Mouse (Mus musculus): ENCODE results near the gene Irs2.

- TF ChIP-seq EP300 (IDR thresholded peaks at IDR 0.05; ENCODE audit: low read depth): no peak
- no peak for TF ChIP-seq CTCF (IDR thresholded peaks at IDR 0.05; ENCODE audit: low read depth)
Observed at GRCm38 (mm10) chr8:11047812-11048211, 39.6 kb upstream of the Irs2 start.

All from heart, postnatal 0 days (tissue).